Mouse (Mus musculus) MEL (cell line): Measurements from ENCODE around the gene Serpina3j. TPM values are rescaled to one million over a fixed set of nuclear protein-coding genes. Genes with fewer than 3 reads are reported as not detected.

Experiments used
- DNase-seq: peaks from one replicate; pipeline ENCODE4 v3.0.0; 2011; ENCODE audit warnings: low read depth, low spot score
- H3K27ac ChIP-seq: 2 replicates; pipeline ENCODE4 v1.5.1; 2012; ENCODE audit warnings: low read depth, mild to moderate bottlenecking, control low read depth, low read length, moderate library complexity; ENCODE audit not compliant: control insufficient read depth
- H3K27me3 ChIP-seq, 2 experiments: fragments of 150-350 bp in 1 of 2; sonication (generic) in 1 of 2; 2 replicates each; pipeline ENCODE4 v1.6.1; 2012; ENCODE audit warnings: low read length in 2 of 2, mild to moderate bottlenecking in 2 of 2, improper control_type of control experiment in 1 of 2, moderate library complexity in 1 of 2; ENCODE audit not compliant: insufficient read depth in 2 of 2, control insufficient read depth in 1 of 2
- H3K36me3 ChIP-seq, 2 experiments: 2 replicates each; pipeline ENCODE4 v1.6.1; 2012 to 2014; ENCODE audit warnings: low read length in 2 of 2, improper control_type of control experiment in 1 of 2, inconsistent platforms in 1 of 2, mild to moderate bottlenecking in 1 of 2; ENCODE audit not compliant: insufficient read depth in 2 of 2, control insufficient read depth in 1 of 2
- H3K4me1 ChIP-seq, 2 experiments: fragments of 150-350 bp in 1 of 2; sonication (generic) in 1 of 2; 2 replicates each; pipeline ENCODE4 v1.6.1; 2012; ENCODE audit warnings: low read length in 2 of 2, improper control_type of control experiment in 1 of 2, mild to moderate bottlenecking in 1 of 2; ENCODE audit not compliant: insufficient read depth in 2 of 2, control insufficient read depth in 1 of 2
- H3K4me3 ChIP-seq, 2 experiments: fragments of 150-350 bp in 1 of 2; sonication (generic) in 1 of 2; 2 replicates each; pipeline ENCODE4 v1.5.1; 2012; ENCODE audit warnings: low read depth in 2 of 2, low read length in 2 of 2, mild to moderate bottlenecking in 2 of 2, moderate library complexity in 2 of 2, control low read depth in 1 of 2, improper control_type of control experiment in 1 of 2; ENCODE audit not compliant: control insufficient read depth in 1 of 2, insufficient read depth in 1 of 2
- H3K79me2 ChIP-seq: 2 replicates; pipeline ENCODE4 v1.6.1; 2012; ENCODE audit warnings: mild to moderate bottlenecking, low read length, moderate library complexity; ENCODE audit not compliant: control insufficient read depth, poor library complexity, insufficient read depth
- H3K9ac ChIP-seq: 2 replicates; pipeline ENCODE4 v1.6.1; 2012; ENCODE audit warnings: low read depth, mild to moderate bottlenecking, control low read depth, low read length, moderate library complexity; ENCODE audit not compliant: control insufficient read depth, poor library complexity, severe bottlenecking
- H3K9me3 ChIP-seq: fragments of 150-350 bp; sonication (generic); replicated peaks from 2 replicates; pipeline ENCODE4 v1.6.1; 2012; ENCODE audit warnings: mild to moderate bottlenecking, low read length, improper control_type of control experiment, moderate library complexity; ENCODE audit not compliant: insufficient read depth
- CHD1 ChIP-seq: IDR thresholded peaks from 2 replicates; pipeline ENCODE4 v1.6.1; 2012; ENCODE audit warnings: low read depth, mild to moderate bottlenecking, inconsistent platforms, low read length, improper control_type of control experiment
- CHD2 ChIP-seq: IDR thresholded peaks from 2 replicates; pipeline ENCODE4 v1.6.1; 2011; ENCODE audit warnings: low read length, improper control_type of control experiment
- E2F4 ChIP-seq: IDR thresholded peaks from 2 replicates; pipeline ENCODE4 v1.6.1; 2011; ENCODE audit warnings: low read depth, low read length, improper control_type of control experiment, borderline replicate concordance
- ELF1 ChIP-seq: IDR thresholded peaks from 2 replicates; pipeline ENCODE4 v1.6.1; 2014; ENCODE audit warnings: low read depth, mild to moderate bottlenecking, inconsistent platforms, low read length, improper control_type of control experiment, moderate library complexity
- EP300 ChIP-seq, 2 experiments: IDR thresholded peaks; 2 replicates each; pipeline ENCODE4 v1.6.1; 2011; ENCODE audit warnings: improper control_type of control experiment in 2 of 2, low read length in 2 of 2, low read depth in 1 of 2, mild to moderate bottlenecking in 1 of 2
- ETS1 ChIP-seq: IDR thresholded peaks from 2 replicates; pipeline ENCODE4 v1.6.1; 2012; ENCODE audit warnings: low read depth, mild to moderate bottlenecking, inconsistent platforms, low read length, improper control_type of control experiment, moderate library complexity
- GABPA ChIP-seq: IDR thresholded peaks from 2 replicates; pipeline ENCODE4 v1.6.1; 2012; ENCODE audit warnings: low read depth, mild to moderate bottlenecking, inconsistent platforms, low read length, improper control_type of control experiment, moderate library complexity
- GATA1 ChIP-seq: IDR thresholded peaks from 2 replicates; pipeline ENCODE4 v1.6.1; 2011; ENCODE audit warnings: low read depth, low read length, improper control_type of control experiment
- HCFC1 ChIP-seq: IDR thresholded peaks from 2 replicates; pipeline ENCODE4 v1.6.1; 2012; ENCODE audit warnings: low read depth, mild to moderate bottlenecking, inconsistent platforms, low read length, improper control_type of control experiment, moderate library complexity
- MAX ChIP-seq: IDR thresholded peaks from 2 replicates; pipeline ENCODE4 v1.6.1; 2011; ENCODE audit warnings: low read length, improper control_type of control experiment
- MAZ ChIP-seq: IDR thresholded peaks from 2 replicates; pipeline ENCODE4 v1.6.1; 2012; ENCODE audit warnings: low read depth, mild to moderate bottlenecking, inconsistent platforms, low read length, improper control_type of control experiment
- MEF2A ChIP-seq: IDR thresholded peaks from 2 replicates; pipeline ENCODE4 v1.6.1; 2014; ENCODE audit warnings: low read depth, mild to moderate bottlenecking, inconsistent platforms, low read length, improper control_type of control experiment; ENCODE audit not compliant: poor library complexity, insufficient replicate concordance, severe bottlenecking; ENCODE audit errors: extremely low read depth
- MXI1 ChIP-seq: IDR thresholded peaks from 2 replicates; pipeline ENCODE4 v1.6.1; 2011; ENCODE audit warnings: mild to moderate bottlenecking, low read depth, low read length, improper control_type of control experiment
- MYB ChIP-seq: IDR thresholded peaks from 2 replicates; pipeline ENCODE4 v1.6.1; 2011; ENCODE audit warnings: mild to moderate bottlenecking, low read depth, low read length, improper control_type of control experiment
- MYC ChIP-seq: IDR thresholded peaks from 2 replicates; pipeline ENCODE4 v1.6.1; 2011; ENCODE audit warnings: low read depth, mild to moderate bottlenecking, low read length, improper control_type of control experiment, moderate library complexity
- NELFE ChIP-seq: IDR thresholded peaks from 2 replicates; pipeline ENCODE4 v1.6.1; 2011; ENCODE audit warnings: low read depth, low read length, improper control_type of control experiment
- NRF1 ChIP-seq: IDR thresholded peaks from 2 replicates; pipeline ENCODE4 v1.6.1; 2014; ENCODE audit warnings: low read depth, mild to moderate bottlenecking, inconsistent platforms, low read length, improper control_type of control experiment, moderate library complexity; ENCODE audit not compliant: poor library complexity, insufficient read depth, severe bottlenecking
- POLR2AphosphoS2 ChIP-seq: IDR thresholded peaks from 2 replicates; pipeline ENCODE4 v1.6.1; 2011; ENCODE audit warnings: low read length, improper control_type of control experiment
- RCOR1 ChIP-seq: IDR thresholded peaks from 2 replicates; pipeline ENCODE4 v1.6.1; 2012; ENCODE audit warnings: low read depth, mild to moderate bottlenecking, inconsistent platforms, low read length, improper control_type of control experiment
- TAL1 ChIP-seq: IDR thresholded peaks from 2 replicates; pipeline ENCODE4 v1.6.1; 2012; ENCODE audit warnings: mild to moderate bottlenecking, inconsistent platforms, low read length, moderate library complexity, mixed read lengths
- TBP ChIP-seq: IDR thresholded peaks from 2 replicates; pipeline ENCODE4 v1.8.0; 2011; ENCODE audit warnings: low read depth, low read length, improper control_type of control experiment
- TCF12 ChIP-seq: IDR thresholded peaks from 2 replicates; pipeline ENCODE4 v1.6.1; 2014; ENCODE audit warnings: low read depth, mild to moderate bottlenecking, inconsistent platforms, low read length, improper control_type of control experiment, moderate library complexity
- USF1 ChIP-seq: IDR thresholded peaks from 2 replicates; pipeline ENCODE4 v1.6.1; 2014; ENCODE audit warnings: low read depth, mild to moderate bottlenecking, inconsistent platforms, low read length, improper control_type of control experiment, moderate library complexity
- polyA plus RNA-seq, 2 experiments: library from polyadenylated mRNA; stranded (reverse) in 1 of 2; unstranded in 1 of 2; fragments of >175 nt in 1 of 2; fragments of >200 nt in 1 of 2; gene quantifications; 2 replicates each; pipeline versions ENCODE4 v1.2.1 to v1.2.4; 2012; ENCODE audit warnings: low replicate concordance in 2 of 2, low read depth in 1 of 2; ENCODE audit not compliant: insufficient read length in 2 of 2, insufficient read depth in 1 of 2, missing spikeins in 1 of 2
- total RNA-seq: library from RNA; depleted of rRNA; stranded (reverse); fragments of 300-350 nt; gene quantifications from 2 replicates; pipeline ENCODE4 v1.2.3, GENCODE M21; 2012

Serpina3j gene
- total and polyA plus RNA-seq, 3 experiments, result not detected

DNA sequence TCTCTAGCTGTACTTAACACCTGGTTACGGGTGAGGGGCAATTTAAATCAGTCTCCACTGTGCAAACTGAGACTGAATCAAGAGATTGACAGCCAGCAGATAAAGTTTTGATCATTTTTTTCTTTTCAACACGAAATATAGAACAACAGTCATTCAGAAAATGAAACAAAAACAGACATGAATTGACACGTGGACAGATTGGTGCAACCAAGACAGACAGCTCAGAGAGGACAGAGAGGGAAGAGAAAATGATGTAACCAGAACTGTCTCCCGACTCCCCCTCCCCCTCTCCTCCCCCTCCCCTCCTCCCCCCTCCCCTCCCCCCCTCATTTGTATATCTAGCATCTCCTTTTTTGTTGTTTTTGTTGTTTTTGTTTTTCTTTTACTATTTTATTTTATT, 24.5 kb upstream of the Serpina3j start:
- H3K27me3 ChIP-seq, result no peaks in the 10 kb centered on the region
- TF ChIP-seq POLR2AphosphoS2 (no peak), MEF2A (no peak), TAL1 (no peak), ELF1 (no peak), NRF1 (no peak), CHD1 (no peak), MYC (no peak), EP300 (IDR thresholded peaks at IDR 0.05; ENCODE audit: low read depth in 1 of 2, low read length in 2 of 2) (no peak), NELFE (no peak)
- TF ChIP-seq, all 39 proteins: peak for 0
- Histone ChIP-seq H3K9me3 (no peaks in the 10 kb centered on the region), H3K4me1 (no peaks in the 10 kb centered on the region), H3K79me2 (no peaks in the 10 kb centered on the region), H3K9ac (no peak overlapping the region), H3K27ac (no peak overlapping the region), H3K4me3 (no peak overlapping the region), H3K36me3 (no peaks in the 10 kb centered on the region)
- DNase-seq, result no peak

- no peaks in the 10 kb centered on the region for H3K79me2 ChIP-seq
- H3K4me1 ChIP-seq, result no peaks in the 10 kb centered on the region
- no peak for DNase-seq
- no peak overlapping the region for H3K27ac ChIP-seq
- H3K36me3 ChIP-seq, result no peaks in the 10 kb centered on the region
- H3K9ac ChIP-seq, result no peak overlapping the region
- H3K9me3 ChIP-seq, result no peaks in the 10 kb centered on the region
- no peaks in the 10 kb centered on the region for H3K27me3 ChIP-seq
- no peak overlapping the region for H3K4me3 ChIP-seq
- no peak for TF ChIP-seq HCFC1
- no peak for TF ChIP-seq ETS1
- no peak for TF ChIP-seq MYB
- TF ChIP-seq MAZ, result no peak
- no peak for TF ChIP-seq GABPA
- no peak for TF ChIP-seq RCOR1
- TF ChIP-seq ELF1, result no peak
- TF ChIP-seq E2F4, result no peak
- no peak for TF ChIP-seq TCF12
- TF ChIP-seq TAL1, result no peak
- no peak for TF ChIP-seq USF1
- no peak for TF ChIP-seq EP300 (IDR thresholded peaks at IDR 0.05; ENCODE audit: low read depth in 1 of 2, low read length in 2 of 2)
- no peak for TF ChIP-seq CHD2
- TF ChIP-seq NRF1, result no peak
- TF ChIP-seq GATA1, result no peak
- TF ChIP-seq TBP, result no peak
- TF ChIP-seq MEF2A, result no peak
- no peak for TF ChIP-seq MXI1
- TF ChIP-seq MAX, result no peak
Measured at GRCm38 (mm10) chr12:104293963-104294362, 20.4 kb upstream of the Serpina3j start.
